Mouse (Mus musculus) ES-E14 (cell line): ENCODE measurements around the gene Ankmy1.

Experiments
- CHD2 ChIP-seq: IDR thresholded peaks from 2 replicates; pipeline ENCODE4 v1.6.1; 2014; ENCODE audit warnings: mild to moderate bottlenecking, low read depth, low read length, inconsistent platforms
- HCFC1 ChIP-seq: IDR thresholded peaks from 2 replicates; pipeline ENCODE4 v1.6.1; 2012; ENCODE audit warnings: low read length, inconsistent platforms, borderline replicate concordance; ENCODE audit not compliant: insufficient read depth
- MAFK ChIP-seq: IDR thresholded peaks from 2 replicates; pipeline ENCODE4 v1.6.1; 2014; ENCODE audit warnings: mild to moderate bottlenecking, low read depth, low read length, inconsistent platforms; ENCODE audit not compliant: insufficient read depth
- ZC3H11A ChIP-seq: IDR thresholded peaks from 2 replicates; pipeline ENCODE4 v1.6.1; 2012; ENCODE audit warnings: low read depth, mild to moderate bottlenecking, inconsistent platforms, low read length, borderline replicate concordance
- ZNF384 ChIP-seq: IDR thresholded peaks from 2 replicates; pipeline ENCODE4 v1.6.1; 2012; ENCODE audit warnings: low read depth, low read length, inconsistent platforms

DNA sequence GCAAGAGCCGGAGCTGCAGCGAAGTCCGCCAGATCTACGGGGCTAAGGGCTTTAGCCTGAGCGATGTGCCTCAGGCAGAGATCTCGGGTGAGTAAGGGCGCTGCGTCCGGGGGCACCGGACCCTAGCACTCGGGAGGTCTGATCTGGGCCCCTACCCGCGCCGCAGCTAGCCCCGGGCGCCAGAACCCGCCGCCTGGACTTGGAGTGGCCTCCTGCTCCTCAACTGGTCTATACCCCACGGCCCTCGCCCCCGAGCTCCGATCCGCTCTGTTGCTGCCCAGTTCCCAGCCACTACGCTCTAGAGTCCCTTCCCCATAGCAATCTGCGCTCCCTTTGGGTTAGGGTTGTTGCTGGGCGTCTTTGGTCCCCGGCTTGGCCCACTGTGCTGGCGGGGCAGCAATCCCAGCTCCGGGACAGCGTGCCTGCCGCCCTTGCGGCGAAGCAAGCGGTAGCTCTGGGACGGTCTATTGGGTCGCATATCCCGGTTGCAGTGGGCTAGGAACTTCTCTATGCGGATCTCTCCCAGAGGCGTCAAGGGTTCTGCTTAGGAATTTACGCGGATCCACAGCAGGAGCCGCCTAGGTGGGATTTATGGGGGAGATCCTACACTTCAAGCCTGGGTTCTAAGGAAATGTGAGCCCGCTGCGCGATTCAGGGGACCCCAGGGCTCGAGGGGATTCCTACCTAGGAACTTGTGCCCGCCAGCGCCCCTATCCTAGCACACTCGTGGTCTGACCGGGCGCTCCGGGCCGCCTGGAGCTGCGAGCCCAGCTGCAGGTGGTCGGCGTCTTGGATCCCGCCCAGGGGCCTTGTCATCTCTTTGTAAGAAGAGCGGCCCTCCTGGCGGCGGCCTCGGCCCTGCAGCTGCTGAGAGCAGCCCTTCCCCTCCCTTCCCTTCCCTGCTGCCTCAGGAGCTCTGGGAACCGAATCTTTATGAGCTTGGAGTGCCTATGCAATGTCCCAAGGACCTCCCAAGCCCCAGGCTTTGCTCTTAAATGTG is 70.4 kb downstream of the Ankmy1 start:
- TF ChIP-seq ZC3H11A (no peak), ZNF384 (no peak), HCFC1 (no peak), MAFK (no peak), CHD2 (no peak)
